Mouse (Mus musculus): Measurements from ENCODE around the gene Ankdd1a.
A peak's percentile ranks its signal among the peaks of the same experiment; 100 is the strongest.

DNA sequence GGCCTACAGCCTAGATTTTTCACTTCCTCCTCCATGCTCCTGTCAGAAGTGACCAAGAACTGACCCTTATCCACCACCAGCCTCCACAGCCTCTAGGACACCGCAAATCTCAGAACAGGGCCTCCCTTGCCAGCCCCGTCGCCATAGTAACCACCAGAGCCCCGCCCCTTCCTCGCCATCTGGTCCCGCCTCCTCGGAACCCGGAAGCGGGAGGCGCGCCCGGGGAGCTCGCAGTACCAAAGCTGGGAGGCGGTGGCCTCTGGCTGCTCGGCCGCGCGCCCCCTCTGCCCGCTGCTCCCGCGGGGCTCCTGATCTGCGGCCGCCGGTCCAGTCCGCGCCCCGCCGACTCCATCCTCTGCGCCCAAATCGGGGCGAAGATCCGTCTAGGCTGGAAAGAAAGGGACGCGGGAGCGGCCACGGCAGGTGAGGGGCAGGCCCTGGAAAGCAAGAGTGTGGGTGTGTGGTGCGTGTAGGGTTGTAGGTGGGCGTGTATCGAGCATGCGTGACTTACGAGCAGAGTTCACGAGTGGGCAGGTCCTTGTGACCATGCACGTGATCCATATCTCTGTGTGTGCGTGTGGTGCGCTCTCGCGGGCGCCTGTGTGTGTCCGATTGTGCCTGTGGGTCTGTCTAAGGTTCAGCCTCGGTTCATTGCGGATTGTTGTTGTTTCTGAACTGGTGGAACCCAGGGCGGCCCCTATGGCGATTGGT, 59.1 kb downstream of the Ankdd1a start, which contains the start of gene Spg21:
- TF ChIP-seq CTCF (conservative IDR thresholded peaks at IDR 0.05 in 1 of 2, IDR thresholded peaks at IDR 0.05 in 1 of 2; ENCODE audit: low read depth in 2 of 2, low read length in 2 of 2) = no peak
- TF ChIP-seq MAX (IDR thresholded peaks at IDR 0.05; ENCODE audit: low read length) = peak; percentile 55; the same call in 1 of the 2 replicates
- no peak for TF ChIP-seq RAD21 (IDR thresholded peaks at IDR 0.05; ENCODE audit: low read depth, low read length)
- no peak for TF ChIP-seq EP300 (IDR thresholded peaks at IDR 0.05; ENCODE audit: low read length)

Measured in CH12.LX (cell line).